In the genomic region with DNA sequence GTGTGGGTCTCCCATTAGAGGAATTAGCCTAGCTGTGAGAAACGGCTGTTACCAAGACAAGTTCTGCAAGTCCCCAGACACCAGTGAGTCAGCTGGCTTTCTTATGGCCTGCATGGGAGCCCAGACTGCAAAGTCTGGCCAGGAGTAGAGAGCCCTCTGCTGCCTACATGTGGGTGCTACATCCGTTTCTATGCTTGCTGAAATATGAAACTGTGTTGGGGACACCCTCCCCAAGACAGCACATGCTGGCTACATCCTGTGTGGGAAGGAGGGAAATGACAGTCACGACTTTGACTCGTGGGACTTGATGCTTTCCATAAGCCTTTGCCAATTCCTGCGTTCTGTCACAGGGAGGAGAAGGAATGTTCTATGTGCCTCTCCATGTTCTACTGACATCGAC, we compare ENCODE assay signal across 8 mouse cellular contexts. TPM values are rescaled to one million over a fixed set of nuclear protein-coding genes. Genes with fewer than 3 reads are reported as not detected.
DNase-seq lines count a peak whose midpoint lies in the region; ATAC-seq lines count a peak whose summit lies in the region.

No protein-coding gene starts in this region.

- 0 out of 2 replicates have a peak, but pooled peaks cover 8% of the 10 kb centered on the region for H3K4me1 ChIP-seq in kidney, embryonic 16.5 days (ENCODE audit: insufficient read depth, low read length)

- H3K4me2 ChIP-seq in kidney, embryonic 16.5 days (replicated peaks; ENCODE audit: low read depth, low read length), result no peak overlapping the region

- no peaks in the 10 kb centered on the region for H3K9me3 ChIP-seq in kidney, embryonic 16.5 days (ENCODE audit: low read length)

- 0 out of 2 replicates have a peak, but pooled peaks have one; percentile 22 for ATAC-seq in kidney, embryonic 16.5 days (ENCODE audit: low FRiP score, low TSS enrichment)
- ATAC-seq in inflammation-experienced regulatory T-cells, adult 6 months, result no peak

- 23% methylated on average over 6 of the region's 6 CpGs for WGBS in kidney, embryonic 16.5 days

- no peak overlapping the region for H3K4me3 ChIP-seq in kidney, embryonic 16.5 days (ENCODE audit: low read length)

- DNase-seq in urinary bladder, adult 18-20 months (ENCODE audit: low spot score in 2 of 2), result peak; percentile 30 to 39
- no peak for DNase-seq in urinary bladder, adult 2 months (ENCODE audit: low spot score)
- peak; percentile 80 for DNase-seq in cerebellum, adult 11-12 months
- DNase-seq in frontal cortex, postnatal 36 days (ENCODE audit: low spot score in 2 of 2), result peak; percentile 77 to 84
- DNase-seq in lung, postnatal 10 days, result peak; percentile 31
- peak; percentile 79 for DNase-seq in right cerebral cortex, postnatal 25 days

- no peak overlapping the region for H3K9ac ChIP-seq in kidney, embryonic 16.5 days (replicated peaks; ENCODE audit: low read length)

- H3K36me3 ChIP-seq in kidney, embryonic 16.5 days (ENCODE audit: insufficient read depth, low read length), result no peaks in the 10 kb centered on the region

- no peaks in the 10 kb centered on the region for H3K27me3 ChIP-seq in kidney, embryonic 16.5 days (ENCODE audit: insufficient read depth, low read length)

- H3K27ac ChIP-seq in kidney, embryonic 16.5 days (ENCODE audit: low read length), result no peak overlapping the region

RNA-seq across cellular contexts. Expression of gene Bhlhe23, which starts 45.8 kb away (rescaled TPM):
- polyA plus RNA-seq in urinary bladder, adult 2 months (2012; rRNA removed), result not detected in 2 replicates
- not detected in 2 replicates for polyA plus RNA-seq in kidney, embryonic 16.5 days (2015; fragmentation: Nextera tagmentation; extraction: Ambion mirVana)
- not detected for polyA plus RNA-seq in inflammation-experienced regulatory T-cells, adult 6 months (2017; shearing (Covaris generic))
